10 mouse cellular contexts compared by ENCODE assay signal in the genomic region with DNA sequence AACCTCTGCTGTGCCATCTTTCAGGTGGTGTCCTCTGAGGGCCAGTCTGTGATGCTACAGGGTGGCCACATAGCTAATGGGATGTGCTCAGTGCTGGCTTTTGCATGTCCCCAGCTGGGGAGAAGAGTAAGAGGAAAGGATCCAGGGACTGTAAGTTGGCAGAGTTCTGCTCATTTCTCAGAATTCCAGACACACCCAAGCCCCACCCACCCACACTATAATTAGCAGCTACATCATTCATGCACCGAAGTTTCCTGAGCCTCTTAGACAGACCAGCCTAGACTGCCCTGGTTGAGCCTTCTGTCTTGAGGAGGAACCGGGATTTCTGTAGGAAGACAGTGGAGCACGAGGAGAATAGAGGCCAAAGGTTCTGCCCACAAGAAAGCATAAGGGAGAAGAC.
A peak's percentile ranks its signal among the peaks of the same experiment; 100 is the strongest.
DNase-seq lines count a peak whose midpoint lies in the region; ATAC-seq and TF ChIP-seq lines count a peak whose summit lies in the region.
"Had no signal": no experiment of that assay in that cellular context is flagged by ENCODE, and none has a peak within 500 bp of the region (broad histone marks: within the 10 kb centered on the region; RNA-seq: fewer than 3 reads in every experiment).

No protein-coding gene starts in this region.

- peak overlapping the region; percentile 57 for H3K27ac ChIP-seq in gastrocnemius, adult 2 months
- no peak overlapping the region; the same call in 1 of the 2 replicates for H3K27ac ChIP-seq in intestine, embryonic 15.5 days
- H3K27ac ChIP-seq in hindbrain, embryonic 10.5 days = no peak overlapping the region
- H3K27ac ChIP-seq: hindbrain, embryonic 14.5 days had no signal

- no peak for TF ChIP-seq CTCF in gastrocnemius, adult 2 months (IDR thresholded peaks at IDR 0.05)

- intact Hi-C loops in gastrocnemius, adult 2 months (cut with DNase I) = no loop called here

- no peaks in the 10 kb centered on the region for H3K9me3 ChIP-seq in intestine, embryonic 15.5 days
- no peaks in the 10 kb centered on the region for H3K9me3 ChIP-seq in hindbrain, embryonic 10.5 days

- peaks cover 17% of the 10 kb centered on the region for H3K4me1 ChIP-seq in intestine, embryonic 15.5 days (replicated peaks)
- H3K4me1 ChIP-seq in hindbrain, embryonic 10.5 days (replicated peaks) = peaks cover 23% of the 10 kb centered on the region

- 26% methylated on average over 3 of the region's 3 CpGs for WGBS in intestine, embryonic 15.5 days
- WGBS in hindbrain, embryonic 10.5 days = 72% methylated on average over 3 of the region's 3 CpGs

- no peak overlapping the region for H3K4me2 ChIP-seq in intestine, embryonic 15.5 days (replicated peaks)
- H3K4me2 ChIP-seq: hindbrain, embryonic 14.5 days had no signal

- ATAC-seq in intestine, embryonic 15.5 days = peak; percentile 60
- ATAC-seq: liver, postnatal 0 days had no signal

- no peak overlapping the region for H3K9ac ChIP-seq in intestine, embryonic 15.5 days
- H3K9ac ChIP-seq: hindbrain, embryonic 14.5 days; liver, postnatal 0 days had no signal

- H3K4me3 ChIP-seq in gastrocnemius, adult 2 months = no peak overlapping the region
- no peak overlapping the region for H3K4me3 ChIP-seq in intestine, embryonic 15.5 days (replicated peaks)
- no peak overlapping the region for H3K4me3 ChIP-seq in hindbrain, embryonic 10.5 days

- DNase-seq in gastrocnemius, adult 2 months = no peak
- no peak for DNase-seq in gastrocnemius, postnatal 4 days (ENCODE audit: low spot score in 2 of 2)
- DNase-seq in ES-CJ7 (ENCODE audit: low read depth, low spot score) = peak; percentile 8
- DNase-seq in heart, adult 9 months (ENCODE audit: low spot score in 2 of 2) = peak; percentile 27 to 28
- no peak for DNase-seq in hindbrain, embryonic 10.5 days (ENCODE audit: low spot score)
- no peak for DNase-seq in frontal cortex, postnatal 25 days (ENCODE audit: low spot score in 2 of 2)
- DNase-seq in ovary, adult 18-20 months (ENCODE audit: low spot score) = no peak
- DNase-seq: liver, postnatal 0 days had no signal

- H3K27me3 ChIP-seq in intestine, embryonic 15.5 days (replicated peaks) = no peaks in the 10 kb centered on the region
- H3K27me3 ChIP-seq in hindbrain, embryonic 10.5 days (ENCODE audit: insufficient read depth, poor library complexity, severe bottlenecking) = no peaks in the 10 kb centered on the region

- no peaks in the 10 kb centered on the region for H3K36me3 ChIP-seq in intestine, embryonic 15.5 days
- no peaks in the 10 kb centered on the region for H3K36me3 ChIP-seq in hindbrain, embryonic 10.5 days

Comparison
In these comparisons a context has a peak if more than half of its experiments do, and no peak if none do; other contexts are left out.
1. DNase-seq: peak in ES-CJ7 (single experiment) and heart, adult 9 months (2 of 2); none in gastrocnemius, adult 2 months (single experiment), gastrocnemius, postnatal 4 days (0 of 2), hindbrain, embryonic 10.5 days (single experiment), frontal cortex, postnatal 25 days (0 of 2) and ovary, adult 18-20 months (single experiment).